Mouse (Mus musculus) olfactory bulb, adult 2 months (tissue): ENCODE measurements at regions not wholly inside any gene's neighbourhood (a gene's known extent, or its start where the extent isn't known, plus 50 kb on each side); places are given as distances from the start of the nearest gene placed in this dataset.

Source experiments
- H3K27ac ChIP-seq: fragments of 200-500 bp; 2 replicates; pipeline ENCODE4 v1.5.1; 2012; ENCODE audit warnings: low read depth, low read length; ENCODE audit not compliant: insufficient read depth
- H3K4me1 ChIP-seq: fragments of 200-500 bp; 2 replicates; pipeline ENCODE4 v1.6.1; 2012; ENCODE audit warnings: low read length; ENCODE audit not compliant: control insufficient read depth, insufficient read depth
- H3K4me3 ChIP-seq: fragments of 200-500 bp; 2 replicates; pipeline ENCODE4 v1.5.1; 2012; ENCODE audit warnings: mild to moderate bottlenecking, low read depth, low read length, moderate library complexity; ENCODE audit not compliant: insufficient read depth
- CTCF ChIP-seq: fragments of 200-500 bp; IDR thresholded peaks from 2 replicates; pipeline ENCODE4 v1.5.1; 2012; ENCODE audit warnings: low read depth, mild to moderate bottlenecking, low read length, moderate library complexity; ENCODE audit not compliant: insufficient read depth
- POLR2A ChIP-seq: fragments of 200-500 bp; IDR thresholded peaks from 2 replicates; pipeline ENCODE4 v1.6.1; 2012; ENCODE audit warnings: mild to moderate bottlenecking, low read depth, low read length, moderate library complexity; ENCODE audit not compliant: insufficient read depth
- WGBS: fragments of 180-500 bp; shearing (Covaris S2); methylation state at CpG from one replicate; pipeline ENCODE4 v1.1.7; 2018; 5-methylcytosine and 5-hydroxymethylcytosine counted together

DNA sequence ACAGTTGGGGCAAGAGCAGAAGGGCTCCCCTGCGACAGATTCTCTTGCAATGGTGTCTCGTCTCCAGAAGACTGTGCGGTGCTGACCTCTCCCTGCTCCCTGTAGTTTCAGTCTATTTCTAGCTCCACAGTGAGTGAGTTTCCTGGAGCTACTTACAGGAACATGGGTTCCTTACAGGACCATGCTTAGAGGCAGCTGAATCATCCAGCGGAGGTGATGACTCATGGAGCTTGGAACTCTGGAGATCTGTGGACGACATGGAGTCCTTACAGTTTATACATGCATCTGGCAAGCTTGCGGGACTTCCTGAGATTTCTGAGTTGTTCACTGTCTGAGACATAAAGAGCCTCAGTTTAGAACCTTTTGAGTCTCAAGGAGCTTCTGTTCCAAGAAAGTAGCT, 50.0 kb upstream of the Nt5e start:
- Histone ChIP-seq H3K4me3 (no peak overlapping the region), H3K4me1 (no peaks in the 10 kb centered on the region), H3K27ac (no peak overlapping the region)
- TF ChIP-seq POLR2A (no peak), CTCF (no peak)
- WGBS: 51% methylated on average over 6 of the region's 6 CpGs
